Mouse (Mus musculus): ENCODE data around the gene Gm3952.

Gene Gm3952

GRCm38 (mm10) chr8:128798594-128798993 lies at the start of gene Gm3952:
Gene Gm3952, minus strand, starts transcription at chr8:128798694.
- DNase-seq, result no peak

- no peak for DNase-seq
Observed at GRCm38 (mm10) chr8:128843749-128844148, 45.3 kb upstream of the Gm3952 start.

- DNase-seq, result no peak
Observed at GRCm38 (mm10) chr8:128812521-128812920, 14.0 kb upstream of the Gm3952 start.

GRCm38 (mm10) chr8:128735692-128736091 lies 62.8 kb downstream of the Gm3952 start:
- no peak for DNase-seq

- no peak for DNase-seq
Observed at GRCm38 (mm10) chr8:128734118-128734517, 64.4 kb downstream of the Gm3952 start.

GRCm38 (mm10) chr8:128732254-128732653 lies 66.2 kb downstream of the Gm3952 start:
- no peak for DNase-seq

GRCm38 (mm10) chr8:128727213-128727612 lies 71.3 kb downstream of the Gm3952 start:
- no peak for DNase-seq

GRCm38 (mm10) chr8:128724819-128725218 lies 73.7 kb downstream of the Gm3952 start:
- DNase-seq, result no peak

GRCm38 (mm10) chr8:128716184-128716583 lies 82.3 kb downstream of the Gm3952 start:
- no peak for DNase-seq

GRCm38 (mm10) chr8:128709261-128709660 lies 89.2 kb downstream of the Gm3952 start:
- DNase-seq, result peak; percentile 47

- DNase-seq, result no peak
Observed at GRCm38 (mm10) chr8:128704836-128705235, 93.7 kb downstream of the Gm3952 start.

- DNase-seq, result no peak
Observed at GRCm38 (mm10) chr8:128704376-128704775, 94.1 kb downstream of the Gm3952 start.

GRCm38 (mm10) chr8:128697945-128698344 lies 100.5 kb downstream of the Gm3952 start:
- DNase-seq, result no peak

GRCm38 (mm10) chr8:128696701-128697397 lies 101.6 kb downstream of the Gm3952 start:
- no peak for DNase-seq

All from cerebellum, adult 9-11 months (tissue).